In the genomic region with DNA sequence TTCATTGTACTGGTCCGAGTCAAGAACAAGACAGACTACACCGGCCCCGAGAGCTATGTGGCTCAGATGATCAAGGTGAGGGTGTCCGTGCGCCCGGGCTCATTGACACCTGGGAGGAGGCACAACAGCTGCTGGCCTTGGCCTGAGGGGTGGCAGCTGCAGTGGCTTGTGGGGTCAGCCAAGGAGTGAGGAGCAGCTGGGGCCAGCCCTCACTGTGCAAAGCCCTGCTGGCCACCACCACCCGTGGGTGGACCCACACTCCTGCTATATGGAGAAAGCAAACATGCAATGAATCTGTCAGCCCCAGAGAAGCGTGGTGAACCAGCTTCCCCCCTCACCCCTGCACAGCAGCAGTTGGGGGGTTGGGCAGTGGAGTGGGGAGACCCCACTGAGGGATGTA, we compare ENCODE assay signal across 15 mouse cellular contexts. TPM values are rescaled to one million over a fixed set of nuclear protein-coding genes. Genes with fewer than 3 reads are reported as not detected.
DNase-seq lines count a peak whose midpoint lies in the region; ATAC-seq and TF ChIP-seq lines count a peak whose summit lies in the region.
"Had no signal": no experiment of that assay in that cellular context is flagged by ENCODE, and none has a peak within 500 bp of the region (broad histone marks: within the 10 kb centered on the region; RNA-seq: fewer than 3 reads in every experiment).

No protein-coding gene starts in this region.

- 69% methylated on average over 8 of the region's 8 CpGs for WGBS in forebrain, embryonic 14.5 days
- whole genome bisulfite sequencing in forebrain, embryonic 10.5 days = 65% methylated on average over 8 of the region's 8 CpGs
- 61% methylated on average over 8 of the region's 8 CpGs for WGBS in intestine, embryonic 15.5 days
- 65% methylated on average over 8 of the region's 8 CpGs for WGBS in intestine, postnatal 0 days
- 63% methylated on average over 8 of the region's 8 CpGs for WGBS in forebrain, embryonic 15.5 days
- WGBS in midbrain, embryonic 12.5 days = 64% methylated on average over 8 of the region's 8 CpGs
- WGBS in kidney, embryonic 16.5 days = 62% methylated on average over 8 of the region's 8 CpGs

- TF ChIP-seq CTCF in intestine, postnatal 0 days (IDR thresholded peaks at IDR 0.05; ENCODE audit: low read depth) = no peak

- H3K27me3 ChIP-seq in forebrain, embryonic 14.5 days (replicated peaks; ENCODE audit: control insufficient read depth, insufficient read depth, low read length) = no peaks in the 10 kb centered on the region; the same call in 1 of the 2 replicates
- 0 out of 2 replicates have a peak, but pooled peaks cover 16% of the 10 kb centered on the region for H3K27me3 ChIP-seq in forebrain, embryonic 10.5 days (ENCODE audit: poor library complexity, severe bottlenecking)
- H3K27me3 ChIP-seq in intestine, embryonic 15.5 days (replicated peaks) = no peaks in the 10 kb centered on the region
- no peaks in the 10 kb centered on the region for H3K27me3 ChIP-seq in intestine, postnatal 0 days (replicated peaks; ENCODE audit: control insufficient read depth, insufficient read depth, low read length)
- H3K27me3 ChIP-seq in forebrain, embryonic 15.5 days = no peaks in the 10 kb centered on the region
- peaks cover 24% of the 10 kb centered on the region for H3K27me3 ChIP-seq in midbrain, embryonic 12.5 days
- no peaks in the 10 kb centered on the region for H3K27me3 ChIP-seq in kidney, embryonic 16.5 days (ENCODE audit: insufficient read depth, low read length)
- H3K27me3 ChIP-seq: heart, embryonic 12.5 days; lung, embryonic 15.5 days; stomach, embryonic 15.5 days had no signal

- no peak overlapping the region for H3K9ac ChIP-seq in forebrain, embryonic 14.5 days (ENCODE audit: low read length)
- no peak overlapping the region for H3K9ac ChIP-seq in intestine, embryonic 15.5 days
- no peak overlapping the region for H3K9ac ChIP-seq in intestine, postnatal 0 days (ENCODE audit: low read depth, low read length)
- H3K9ac ChIP-seq in forebrain, embryonic 15.5 days (replicated peaks) = no peak overlapping the region
- no peak overlapping the region for H3K9ac ChIP-seq in midbrain, embryonic 12.5 days (replicated peaks)
- no peak overlapping the region for H3K9ac ChIP-seq in kidney, embryonic 16.5 days (replicated peaks; ENCODE audit: low read length)
- H3K9ac ChIP-seq: heart, embryonic 12.5 days; lung, embryonic 15.5 days; stomach, embryonic 15.5 days had no signal

- peaks cover 11% of the 10 kb centered on the region for H3K4me1 ChIP-seq in forebrain, embryonic 14.5 days (ENCODE audit: control insufficient read depth, insufficient read depth, low read length)
- H3K4me1 ChIP-seq in forebrain, embryonic 10.5 days = peaks cover 40% of the 10 kb centered on the region
- peaks cover 38% of the 10 kb centered on the region for H3K4me1 ChIP-seq in intestine, embryonic 15.5 days (replicated peaks)
- 0 out of 2 replicates have a peak, but pooled peaks cover 7% of the 10 kb centered on the region for H3K4me1 ChIP-seq in intestine, postnatal 0 days (replicated peaks; ENCODE audit: control insufficient read depth, insufficient read depth, low read length)
- peaks cover 20% of the 10 kb centered on the region for H3K4me1 ChIP-seq in forebrain, embryonic 15.5 days
- H3K4me1 ChIP-seq in midbrain, embryonic 12.5 days = peaks cover 22% of the 10 kb centered on the region
- peaks cover 12% of the 10 kb centered on the region for H3K4me1 ChIP-seq in kidney, embryonic 16.5 days (ENCODE audit: insufficient read depth, low read length)

- DNase-seq in forebrain, embryonic 14.5 days (ENCODE audit: low spot score) = no peak
- DNase-seq in forebrain, embryonic 10.5 days (ENCODE audit: extremely low spot score, low spot score) = no peak
- no peak for DNase-seq in MN1 (ENCODE audit: low spot score)

- no peak overlapping the region for H3K4me3 ChIP-seq in forebrain, embryonic 14.5 days (ENCODE audit: low read depth, low read length)
- no peak overlapping the region for H3K4me3 ChIP-seq in forebrain, embryonic 10.5 days
- H3K4me3 ChIP-seq in intestine, embryonic 15.5 days (replicated peaks) = no peak overlapping the region
- H3K4me3 ChIP-seq in intestine, postnatal 0 days (ENCODE audit: low read depth, low read length) = no peak overlapping the region
- H3K4me3 ChIP-seq in forebrain, embryonic 15.5 days = no peak overlapping the region
- no peak overlapping the region for H3K4me3 ChIP-seq in midbrain, embryonic 12.5 days
- H3K4me3 ChIP-seq in kidney, embryonic 16.5 days (ENCODE audit: low read length) = no peak overlapping the region
- H3K4me3 ChIP-seq: erythroblast, embryonic 14.5 days; heart, embryonic 12.5 days; lung, embryonic 15.5 days; stomach, embryonic 15.5 days had no signal

- 0 out of 2 replicates have a peak, but pooled peaks have one; percentile 3 for ATAC-seq in forebrain, embryonic 14.5 days
- no peak for ATAC-seq in intestine, embryonic 15.5 days
- no peak for ATAC-seq in intestine, postnatal 0 days
- ATAC-seq in forebrain, embryonic 15.5 days (replicated peaks) = no peak
- no peak for ATAC-seq in midbrain, embryonic 12.5 days (ENCODE audit: low FRiP score, low read depth)
- no peak for ATAC-seq in kidney, embryonic 16.5 days (ENCODE audit: low FRiP score, low TSS enrichment)
- ATAC-seq: inflammation-experienced regulatory T-cells, adult 6 months had no signal

- no peak overlapping the region for H3K4me2 ChIP-seq in forebrain, embryonic 14.5 days (ENCODE audit: low read length)
- no peak overlapping the region for H3K4me2 ChIP-seq in intestine, embryonic 15.5 days (replicated peaks)
- H3K4me2 ChIP-seq in intestine, postnatal 0 days (replicated peaks; ENCODE audit: low read depth) = no peak overlapping the region
- H3K4me2 ChIP-seq in forebrain, embryonic 15.5 days (replicated peaks) = no peak overlapping the region
- peak overlapping the region; percentile 30; the same call in 1 of the 2 replicates for H3K4me2 ChIP-seq in midbrain, embryonic 12.5 days (replicated peaks)
- H3K4me2 ChIP-seq in kidney, embryonic 16.5 days (replicated peaks; ENCODE audit: low read depth, low read length) = no peak overlapping the region
- H3K4me2 ChIP-seq: liver, embryonic 11.5 days; lung, embryonic 15.5 days; stomach, embryonic 15.5 days had no signal

- H3K36me3 ChIP-seq in forebrain, embryonic 14.5 days (ENCODE audit: control insufficient read depth, insufficient read depth, low read length) = peaks cover 25% of the 10 kb centered on the region
- H3K36me3 ChIP-seq in forebrain, embryonic 10.5 days (replicated peaks) = peaks cover 48% of the 10 kb centered on the region
- peaks cover 31% of the 10 kb centered on the region; the same call in 1 of the 2 replicates for H3K36me3 ChIP-seq in intestine, embryonic 15.5 days
- peaks cover 84% of the 10 kb centered on the region for H3K36me3 ChIP-seq in intestine, postnatal 0 days (ENCODE audit: control insufficient read depth, insufficient read depth)
- H3K36me3 ChIP-seq in forebrain, embryonic 15.5 days = 0 out of 2 replicates have a peak, but pooled peaks cover 11% of the 10 kb centered on the region
- peaks cover 33% of the 10 kb centered on the region for H3K36me3 ChIP-seq in midbrain, embryonic 12.5 days
- H3K36me3 ChIP-seq in kidney, embryonic 16.5 days (ENCODE audit: insufficient read depth, low read length) = peaks cover 52% of the 10 kb centered on the region

- H3K9me3 ChIP-seq in forebrain, embryonic 14.5 days (replicated peaks; ENCODE audit: control insufficient read depth, low read length) = no peaks in the 10 kb centered on the region
- peaks cover 6% of the 10 kb centered on the region; the same call in 1 of the 2 replicates for H3K9me3 ChIP-seq in forebrain, embryonic 10.5 days
- no peaks in the 10 kb centered on the region for H3K9me3 ChIP-seq in intestine, embryonic 15.5 days
- H3K9me3 ChIP-seq in intestine, postnatal 0 days (ENCODE audit: control insufficient read depth) = no peaks in the 10 kb centered on the region
- H3K9me3 ChIP-seq in forebrain, embryonic 15.5 days = no peaks in the 10 kb centered on the region
- H3K9me3 ChIP-seq in midbrain, embryonic 12.5 days = no peaks in the 10 kb centered on the region
- H3K9me3 ChIP-seq in kidney, embryonic 16.5 days (ENCODE audit: low read length) = no peaks in the 10 kb centered on the region
- H3K9me3 ChIP-seq: G1E; heart, embryonic 12.5 days; lung, embryonic 15.5 days; stomach, embryonic 15.5 days had no signal

- peak overlapping the region; percentile 5; the same call in 1 of the 2 replicates for H3K27ac ChIP-seq in forebrain, embryonic 14.5 days (ENCODE audit: low read depth, low read length)
- no peak overlapping the region; the same call in none of the 2 replicates for H3K27ac ChIP-seq in forebrain, embryonic 10.5 days
- H3K27ac ChIP-seq in intestine, embryonic 15.5 days = 0 out of 2 replicates have a peak overlapping the region, but pooled peaks have one; percentile 13
- H3K27ac ChIP-seq in intestine, postnatal 0 days (ENCODE audit: low read depth, low read length) = no peak overlapping the region
- H3K27ac ChIP-seq in forebrain, embryonic 15.5 days (replicated peaks) = peak overlapping the region; percentile 55
- H3K27ac ChIP-seq in midbrain, embryonic 12.5 days (replicated peaks) = peak overlapping the region; percentile 54; the same call in 1 of the 2 replicates
- H3K27ac ChIP-seq in kidney, embryonic 16.5 days (ENCODE audit: low read length) = no peak overlapping the region
- H3K27ac ChIP-seq: lung, embryonic 15.5 days had no signal

RNA-seq across cellular contexts. Expression of gene Uqcc2, which starts 13.8 kb away (rescaled TPM):
- 360 and 385 TPM in 2 replicates for polyA plus RNA-seq in forebrain, embryonic 14.5 days (2014; fragmentation: Nextera tagmentation; extraction: Ambion mirVana)
- 394 and 405 TPM in 2 replicates for polyA plus RNA-seq in forebrain, embryonic 10.5 days (2016; fragmentation: Nextera tagmentation; extraction: Ambion mirVana)
- polyA plus RNA-seq in intestine, embryonic 15.5 days (2015; fragmentation: Nextera tagmentation; extraction: Ambion mirVana) = 266 and 272 TPM in 2 replicates
- polyA plus RNA-seq in intestine, postnatal 0 days (2015; fragmentation: Nextera tagmentation; extraction: Ambion mirVana) = 190 and 206 TPM in 2 replicates
- 278 and 295 TPM in 2 replicates for polyA plus RNA-seq in forebrain, embryonic 15.5 days (2015; fragmentation: Nextera tagmentation; extraction: Ambion mirVana)
- polyA plus RNA-seq in midbrain, embryonic 12.5 days (2016; fragmentation: Nextera tagmentation; extraction: Ambion mirVana) = 302 and 331 TPM in 2 replicates
- polyA plus RNA-seq in kidney, embryonic 16.5 days (2015; fragmentation: Nextera tagmentation; extraction: Ambion mirVana) = 266 TPM in 2 replicates

RNA-seq across cellular contexts. Expression of gene Ip6k3, which starts 47.6 kb away (rescaled TPM):
- 0.21 and 0.28 TPM in 2 replicates for polyA plus RNA-seq in forebrain, embryonic 14.5 days (2014; fragmentation: Nextera tagmentation; extraction: Ambion mirVana)
- 0.06 TPM in 1 of 2 replicates, not detected in the other for polyA plus RNA-seq in forebrain, embryonic 10.5 days (2016; fragmentation: Nextera tagmentation; extraction: Ambion mirVana)
- 0.06 and 0.14 TPM in 2 replicates for polyA plus RNA-seq in intestine, embryonic 15.5 days (2015; fragmentation: Nextera tagmentation; extraction: Ambion mirVana)
- polyA plus RNA-seq in intestine, postnatal 0 days (2015; fragmentation: Nextera tagmentation; extraction: Ambion mirVana) = not detected in 2 replicates
- 0.17 and 0.31 TPM in 2 replicates for polyA plus RNA-seq in forebrain, embryonic 15.5 days (2015; fragmentation: Nextera tagmentation; extraction: Ambion mirVana)
- polyA plus RNA-seq in midbrain, embryonic 12.5 days (2016; fragmentation: Nextera tagmentation; extraction: Ambion mirVana) = 0.16 and 0.51 TPM in 2 replicates
- polyA plus RNA-seq in kidney, embryonic 16.5 days (2015; fragmentation: Nextera tagmentation; extraction: Ambion mirVana) = 0.15 and 0.19 TPM in 2 replicates
- polyA plus RNA-seq: erythroblast, embryonic 14.5 days; G1E; inflammation-experienced regulatory T-cells, adult 6 months had no signal

Comparison
In these comparisons a context has a peak if more than half of its experiments do, and no peak if none do; other contexts are left out.
1. H3K27ac ChIP-seq: peak in forebrain, embryonic 14.5 days (single experiment), intestine, embryonic 15.5 days (single experiment), forebrain, embryonic 15.5 days (single experiment) and midbrain, embryonic 12.5 days (single experiment); none in forebrain, embryonic 10.5 days (single experiment), intestine, postnatal 0 days (single experiment) and kidney, embryonic 16.5 days (single experiment).